In the genomic region with DNA sequence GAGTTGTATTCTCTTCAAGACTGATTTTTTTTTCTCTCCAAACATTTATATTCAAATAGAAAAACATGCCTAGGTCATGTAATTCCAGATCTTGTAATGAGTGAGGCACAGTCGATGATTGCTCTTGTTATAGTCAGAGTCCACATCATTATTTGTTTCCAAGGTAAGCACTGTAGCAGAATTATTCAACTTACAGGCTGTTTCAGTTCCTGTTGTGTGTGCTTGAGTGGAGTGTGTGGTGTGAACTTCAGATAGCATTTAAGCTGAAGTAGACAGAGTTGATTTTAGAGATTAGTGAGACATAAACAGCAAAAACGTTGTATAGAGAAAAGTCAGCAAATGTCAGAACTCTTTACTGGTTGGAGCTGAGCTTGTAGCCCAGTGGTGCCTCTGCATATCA, we compare ENCODE assay signal across 25 mouse cellular contexts. TPM values are rescaled to one million over a fixed set of nuclear protein-coding genes. Genes with fewer than 3 reads are reported as not detected.
DNase-seq lines count a peak whose midpoint lies in the region; ATAC-seq and TF ChIP-seq lines count a peak whose summit lies in the region.
"Had no signal": no experiment of that assay in that cellular context is flagged by ENCODE, and none has a peak within 500 bp of the region (broad histone marks: within the 10 kb centered on the region; RNA-seq: fewer than 3 reads in every experiment).

No protein-coding gene starts in this region.

- H3K4me3 ChIP-seq in lung, postnatal 0 days (ENCODE audit: low read depth, low read length): no peak overlapping the region
- H3K4me3 ChIP-seq in CH12.LX (replicated peaks in 1 of 3; ENCODE audit: low read depth in 2 of 3, low read length in 2 of 3, poor library complexity in 1 of 3): no peak overlapping the region
- no peak overlapping the region for H3K4me3 ChIP-seq in cerebellum, adult 2 months (replicated peaks; ENCODE audit: insufficient read depth, low read depth, low read length)
- H3K4me3 ChIP-seq: embryonic facial prominence, embryonic 13.5 days; embryonic facial prominence, embryonic 15.5 days; erythroblast, embryonic 14.5 days; forebrain, embryonic 10.5 days; forebrain, embryonic 12.5 days had no signal

- no peak for TF ChIP-seq CTCF in lung, postnatal 0 days (IDR thresholded peaks at IDR 0.05)
- no peak for TF ChIP-seq CTCF in CH12.LX (conservative IDR thresholded peaks at IDR 0.05 in 1 of 2, IDR thresholded peaks at IDR 0.05 in 1 of 2; ENCODE audit: low read depth in 2 of 2, low read length in 2 of 2)
- no peak for TF ChIP-seq CTCF in cerebellum, adult 2 months (IDR thresholded peaks at IDR 0.05; ENCODE audit: borderline replicate concordance, insufficient read depth, low read depth, low read length)

- H3K4me1 ChIP-seq in lung, postnatal 0 days (ENCODE audit: insufficient read depth, low read depth, low read length): no peaks in the 10 kb centered on the region
- H3K4me1 ChIP-seq in CH12.LX (ENCODE audit: control insufficient read depth in 1 of 2, insufficient read depth in 2 of 2): peaks cover 3 to 18% of the 10 kb centered on the region in 2 experiments; a peak in 3 of 4 replicates
- no peaks in the 10 kb centered on the region for H3K4me1 ChIP-seq in cerebellum, adult 2 months (ENCODE audit: control insufficient read depth, insufficient read depth, low read length)
- H3K4me1 ChIP-seq: embryonic facial prominence, embryonic 13.5 days; embryonic facial prominence, embryonic 15.5 days had no signal

- H3K9ac ChIP-seq in lung, postnatal 0 days (replicated peaks; ENCODE audit: low read depth): no peak overlapping the region
- no peak overlapping the region for H3K9ac ChIP-seq in CH12.LX (ENCODE audit: insufficient read depth, low read depth)
- H3K9ac ChIP-seq: embryonic facial prominence, embryonic 13.5 days; embryonic facial prominence, embryonic 15.5 days; forebrain, embryonic 12.5 days had no signal

- no peak; the same call in 1 of the 2 replicates for ATAC-seq in lung, postnatal 0 days
- ATAC-seq: forebrain, embryonic 14.5 days; forebrain, embryonic 16.5 days; Patski had no signal

- H3K79me2 ChIP-seq in CH12.LX (replicated peaks; ENCODE audit: control insufficient read depth, extremely low read depth, insufficient read depth, poor library complexity, severe bottlenecking): no peaks in the 10 kb centered on the region

- DNase-seq in lung, postnatal 0 days (ENCODE audit: low spot score): peak; percentile 11
- no peak for DNase-seq in lung, postnatal 4 days
- DNase-seq in CH12.LX (ENCODE audit: extremely low read depth): peak; percentile 18
- DNase-seq in induced T-regulatory cell, adult 2 months (ENCODE audit: low read depth): peak; percentile 16
- DNase-seq in frontal cortex, postnatal 14 days (ENCODE audit: low spot score in 2 of 2): no peak
- DNase-seq in cerebellum, adult 2 months: no peak
- DNase-seq in adipocyte (ENCODE audit: low spot score): no peak
- DNase-seq: adrenal gland, adult 8-10 months; adrenal gland, postnatal 14 days; adrenal gland, postnatal 36 days; B cell, adult 2 months; cerebellum, adult 11-12 months; cerebellum, adult 8-10 months; cerebellum, adult 9-11 months; cerebellum, postnatal 14 days; cerebellum, postnatal 36 days; embryo, embryonic 11 days had no signal

- no peak for TF ChIP-seq RAD21 in CH12.LX (IDR thresholded peaks at IDR 0.05; ENCODE audit: low read depth, low read length)

- WGBS in lung, postnatal 0 days: 26% methylated on average over 2 of the region's 2 CpGs
- 77% methylated on average over 2 of the region's 2 CpGs for WGBS in cerebellum, adult 2 months

- TF ChIP-seq POLR2A in CH12.LX (IDR thresholded peaks at IDR 0.05; ENCODE audit: low read depth, low read length): no peak
- TF ChIP-seq POLR2A in cerebellum, adult 2 months (IDR thresholded peaks at IDR 0.05; ENCODE audit: borderline replicate concordance, insufficient read depth, low read length): no peak

- no peak for TF ChIP-seq EP300 in lung, postnatal 0 days (IDR thresholded peaks at IDR 0.05)
- TF ChIP-seq EP300 in CH12.LX (IDR thresholded peaks at IDR 0.05; ENCODE audit: low read length): no peak; the same call in 1 of the 2 replicates

- in situ Hi-C loops in CH12.LX (cut with MboI; ENCODE audit: low pct_ligation_motif_present, low pct_unique_long_range_greater_than_20kb, low sequenced_read_pairs): no loop called here

- no peaks in the 10 kb centered on the region for H3K27me3 ChIP-seq in lung, postnatal 0 days (replicated peaks; ENCODE audit: insufficient read depth, low read length)
- H3K27me3 ChIP-seq in CH12.LX (replicated peaks): no peaks in the 10 kb centered on the region
- H3K27me3 ChIP-seq in cerebellum, adult 2 months (ENCODE audit: control insufficient read depth, insufficient read depth, low read length): no peaks in the 10 kb centered on the region
- H3K27me3 ChIP-seq: embryonic facial prominence, embryonic 13.5 days; embryonic facial prominence, embryonic 15.5 days; forebrain, embryonic 12.5 days; Patski had no signal

- no peak overlapping the region for H3K4me2 ChIP-seq in lung, postnatal 0 days (replicated peaks; ENCODE audit: low read depth, low read length)
- H3K4me2 ChIP-seq in CH12.LX (ENCODE audit: insufficient read depth, low read depth, poor library complexity, severe bottlenecking): no peak overlapping the region
- H3K4me2 ChIP-seq: embryonic facial prominence, embryonic 13.5 days; embryonic facial prominence, embryonic 15.5 days; forebrain, embryonic 12.5 days had no signal

- dilution Hi-C loops in CH12.LX (cut with MboI; ENCODE audit: extremely low pct_ligation_motif_present, extremely low pct_unique_long_range_greater_than_20kb, low sequenced_read_pairs): no loop called here

- H3K9me3 ChIP-seq in lung, postnatal 0 days (ENCODE audit: low read length): no peaks in the 10 kb centered on the region
- H3K9me3 ChIP-seq in CH12.LX (replicated peaks; ENCODE audit: low read length): no peaks in the 10 kb centered on the region
- H3K9me3 ChIP-seq: embryonic facial prominence, embryonic 13.5 days; embryonic facial prominence, embryonic 15.5 days; forebrain, embryonic 10.5 days; forebrain, embryonic 12.5 days had no signal

- no peak overlapping the region for H3K27ac ChIP-seq in lung, postnatal 0 days (ENCODE audit: low read length)
- H3K27ac ChIP-seq in CH12.LX (ENCODE audit: insufficient read depth, low read depth): no peak overlapping the region
- no peak overlapping the region for H3K27ac ChIP-seq in cerebellum, adult 2 months (ENCODE audit: insufficient read depth, low read length)
- H3K27ac ChIP-seq: embryonic facial prominence, embryonic 13.5 days; embryonic facial prominence, embryonic 15.5 days; forebrain, embryonic 10.5 days; forebrain, embryonic 12.5 days had no signal

- no peaks in the 10 kb centered on the region for H3K36me3 ChIP-seq in lung, postnatal 0 days (ENCODE audit: insufficient read depth, low read length)
- H3K36me3 ChIP-seq in CH12.LX (replicated peaks in 1 of 2; ENCODE audit: control insufficient read depth in 1 of 2, insufficient read depth in 1 of 2, low read length in 1 of 2): peaks cover 0 to 13% of the 10 kb centered on the region in 2 experiments
- H3K36me3 ChIP-seq: embryonic facial prominence, embryonic 13.5 days; embryonic facial prominence, embryonic 15.5 days; forebrain, embryonic 10.5 days; forebrain, embryonic 12.5 days had no signal

TF ChIP-seq in CH12.LX, 34 proteins besides CTCF, POLR2A, EP300 and RAD21:
- TF ChIP-seq ZKSCAN1 (IDR thresholded peaks at IDR 0.05; ENCODE audit: borderline replicate concordance, low read depth, low read length): no peak
- TF ChIP-seq HCFC1 (IDR thresholded peaks at IDR 0.05; ENCODE audit: low read depth, low read length): no peak
- TF ChIP-seq POLR2AphosphoS2 (IDR thresholded peaks at IDR 0.05; ENCODE audit: low read depth, low read length): no peak
- no peak for TF ChIP-seq NRF1 (IDR thresholded peaks at IDR 0.05; ENCODE audit: low read depth, low read length)
- TF ChIP-seq MAX (IDR thresholded peaks at IDR 0.05; ENCODE audit: low read length): no peak
- TF ChIP-seq E2F4 (IDR thresholded peaks at IDR 0.05; ENCODE audit: insufficient replicate concordance, low read depth, low read length): no peak
- no peak for TF ChIP-seq UBTF (IDR thresholded peaks at IDR 0.05; ENCODE audit: low read depth, low read length)
- TF ChIP-seq SIN3A (IDR thresholded peaks at IDR 0.05; ENCODE audit: low read length): no peak
- TF ChIP-seq CHD2 (IDR thresholded peaks at IDR 0.05; ENCODE audit: low read length): no peak

RNA-seq across cellular contexts. Expression of gene Gm340, which starts 13.4 kb away (rescaled TPM):
- 1.2 and 1.3 TPM in 2 replicates for polyA plus RNA-seq in lung, postnatal 0 days (2015; fragmentation: Nextera tagmentation; extraction: Ambion mirVana)
- total RNA-seq in CH12.LX (2012; rRNA removed) (5.3 and 6.2 TPM in 2 replicates), CH12.LX (2014; rRNA removed) (2.6 and 3.3 TPM in 2 replicates)
- 4.5 TPM in 2 replicates for polyA plus RNA-seq in CH12.LX (2012; ENCODE audit: insufficient read length, low read depth)
- polyA plus RNA-seq in cerebellum, adult 2 months (2012; rRNA removed): 1.9 and 2.2 TPM in 2 replicates

Comparison
In these comparisons a context has a peak if more than half of its experiments do, and no peak if none do; other contexts are left out.
1. DNase-seq: peak in lung, postnatal 0 days (single experiment), CH12.LX (single experiment) and induced T-regulatory cell, adult 2 months (single experiment); none in lung, postnatal 4 days (0 of 2), frontal cortex, postnatal 14 days (0 of 2), cerebellum, adult 2 months (0 of 2) and adipocyte (single experiment).